Mouse (Mus musculus): ENCODE measurements around the gene Slc25a26. TPM values are rescaled to one million over a fixed set of nuclear protein-coding genes. Genes with fewer than 3 reads are reported as not detected.

Slc25a26 gene
- polyA plus RNA-seq, 1 experiment = 10.5 TPM

- H3K4me3 ChIP-seq (ENCODE audit: low read depth, low read length) = no peak overlapping the region
- TF ChIP-seq CTCF (IDR thresholded peaks at IDR 0.05; ENCODE audit: low read depth, low read length) (no peak), EP300 (IDR thresholded peaks at IDR 0.05; ENCODE audit: insufficient read depth, low read depth, low read length) (no peak), POLR2A (IDR thresholded peaks at IDR 0.05; ENCODE audit: insufficient read depth, low read length) (no peak)
- H3K36me3 ChIP-seq (ENCODE audit: control insufficient read depth, insufficient read depth, low read length, poor library complexity, severe bottlenecking) = no peaks in the 10 kb centered on the region
- no peak overlapping the region for H3K9ac ChIP-seq (ENCODE audit: low read depth, poor library complexity, severe bottlenecking)
- no peaks in the 10 kb centered on the region for H3K9me3 ChIP-seq (replicated peaks; ENCODE audit: control insufficient read depth, insufficient read depth, low read length, poor library complexity, severe bottlenecking)
- H3K4me1 ChIP-seq (ENCODE audit: control insufficient read depth, insufficient read depth, low read length) = peaks cover 2% of the 10 kb centered on the region
- no peaks in the 10 kb centered on the region for H3K27me3 ChIP-seq (ENCODE audit: control insufficient read depth, insufficient read depth, low read length, poor library complexity, severe bottlenecking)
- H3K27ac ChIP-seq (ENCODE audit: insufficient read depth, low read length) = no peak overlapping the region
Observed at GRCm38 (mm10) chr6:94592710-94593109, 92.6 kb downstream of the Slc25a26 start.

- Histone ChIP-seq H3K36me3 (ENCODE audit: control insufficient read depth, insufficient read depth, low read length, poor library complexity, severe bottlenecking) (no peaks in the 10 kb centered on the region), H3K9ac (ENCODE audit: low read depth, poor library complexity, severe bottlenecking) (no peak overlapping the region), H3K4me1 (ENCODE audit: control insufficient read depth, insufficient read depth, low read length) (peaks cover 2% of the 10 kb centered on the region), H3K27ac (ENCODE audit: insufficient read depth, low read length) (no peak overlapping the region), H3K9me3 (replicated peaks; ENCODE audit: control insufficient read depth, insufficient read depth, low read length, poor library complexity, severe bottlenecking) (no peaks in the 10 kb centered on the region), H3K27me3 (ENCODE audit: control insufficient read depth, insufficient read depth, low read length, poor library complexity, severe bottlenecking) (no peaks in the 10 kb centered on the region), H3K4me3 (ENCODE audit: low read depth, low read length) (no peak overlapping the region)
- TF ChIP-seq EP300 (IDR thresholded peaks at IDR 0.05; ENCODE audit: insufficient read depth, low read depth, low read length) (no peak), CTCF (IDR thresholded peaks at IDR 0.05; ENCODE audit: low read depth, low read length) (no peak), POLR2A (IDR thresholded peaks at IDR 0.05; ENCODE audit: insufficient read depth, low read length) (no peak)
Observed at GRCm38 (mm10) chr6:94594096-94594665, 94.0 kb downstream of the Slc25a26 start.

- TF ChIP-seq POLR2A (IDR thresholded peaks at IDR 0.05; ENCODE audit: insufficient read depth, low read length) = no peak
- TF ChIP-seq EP300 (IDR thresholded peaks at IDR 0.05; ENCODE audit: insufficient read depth, low read depth, low read length) = no peak
- TF ChIP-seq CTCF (IDR thresholded peaks at IDR 0.05; ENCODE audit: low read depth, low read length) = no peak
- no peaks in the 10 kb centered on the region for H3K36me3 ChIP-seq (ENCODE audit: control insufficient read depth, insufficient read depth, low read length, poor library complexity, severe bottlenecking)
- H3K4me1 ChIP-seq (ENCODE audit: control insufficient read depth, insufficient read depth, low read length) = peaks cover 2% of the 10 kb centered on the region
- H3K27me3 ChIP-seq (ENCODE audit: control insufficient read depth, insufficient read depth, low read length, poor library complexity, severe bottlenecking) = no peaks in the 10 kb centered on the region
- H3K9ac ChIP-seq (ENCODE audit: low read depth, poor library complexity, severe bottlenecking) = no peak overlapping the region
- H3K4me3 ChIP-seq (ENCODE audit: low read depth, low read length) = no peak overlapping the region
- no peak overlapping the region for H3K27ac ChIP-seq (ENCODE audit: insufficient read depth, low read length)
- no peaks in the 10 kb centered on the region for H3K9me3 ChIP-seq (replicated peaks; ENCODE audit: control insufficient read depth, insufficient read depth, low read length, poor library complexity, severe bottlenecking)
Observed at GRCm38 (mm10) chr6:94594711-94595110, 94.6 kb downstream of the Slc25a26 start.

GRCm38 (mm10) chr6:94595206-94595605, 95.1 kb downstream of the Slc25a26 start:
- Histone ChIP-seq H3K27me3 (ENCODE audit: control insufficient read depth, insufficient read depth, low read length, poor library complexity, severe bottlenecking) (no peaks in the 10 kb centered on the region), H3K27ac (ENCODE audit: insufficient read depth, low read length) (no peak overlapping the region), H3K9ac (ENCODE audit: low read depth, poor library complexity, severe bottlenecking) (no peak overlapping the region), H3K4me3 (ENCODE audit: low read depth, low read length) (no peak overlapping the region), H3K4me1 (ENCODE audit: control insufficient read depth, insufficient read depth, low read length) (peaks cover 2% of the 10 kb centered on the region), H3K9me3 (replicated peaks; ENCODE audit: control insufficient read depth, insufficient read depth, low read length, poor library complexity, severe bottlenecking) (no peaks in the 10 kb centered on the region), H3K36me3 (ENCODE audit: control insufficient read depth, insufficient read depth, low read length, poor library complexity, severe bottlenecking) (no peaks in the 10 kb centered on the region)
- TF ChIP-seq POLR2A (IDR thresholded peaks at IDR 0.05; ENCODE audit: insufficient read depth, low read length) (no peak), EP300 (IDR thresholded peaks at IDR 0.05; ENCODE audit: insufficient read depth, low read depth, low read length) (no peak), CTCF (IDR thresholded peaks at IDR 0.05; ENCODE audit: low read depth, low read length) (no peak)

- Histone ChIP-seq H3K36me3 (ENCODE audit: control insufficient read depth, insufficient read depth, low read length, poor library complexity, severe bottlenecking) (no peaks in the 10 kb centered on the region), H3K27ac (ENCODE audit: insufficient read depth, low read length) (no peak overlapping the region), H3K4me1 (ENCODE audit: control insufficient read depth, insufficient read depth, low read length) (peaks cover 2% of the 10 kb centered on the region), H3K9ac (ENCODE audit: low read depth, poor library complexity, severe bottlenecking) (no peak overlapping the region), H3K4me3 (ENCODE audit: low read depth, low read length) (no peak overlapping the region), H3K9me3 (replicated peaks; ENCODE audit: control insufficient read depth, insufficient read depth, low read length, poor library complexity, severe bottlenecking) (no peaks in the 10 kb centered on the region), H3K27me3 (ENCODE audit: control insufficient read depth, insufficient read depth, low read length, poor library complexity, severe bottlenecking) (no peaks in the 10 kb centered on the region)
- TF ChIP-seq EP300 (IDR thresholded peaks at IDR 0.05; ENCODE audit: insufficient read depth, low read depth, low read length) = no peak
- no peak for TF ChIP-seq CTCF (IDR thresholded peaks at IDR 0.05; ENCODE audit: low read depth, low read length)
- no peak for TF ChIP-seq POLR2A (IDR thresholded peaks at IDR 0.05; ENCODE audit: insufficient read depth, low read length)
Observed at GRCm38 (mm10) chr6:94596051-94596760, 96.1 kb downstream of the Slc25a26 start.

Data from ES-Bruce4 (cell line).